Mouse (Mus musculus): ENCODE results near the gene Hcn1. TPM values are rescaled to one million over a fixed set of nuclear protein-coding genes. Genes with fewer than 3 reads are reported as not detected.

Hcn1 gene
- total and polyA plus RNA-seq, 3 experiments, result 0.59 to 1.3 (median 1.2) TPM

DNA sequence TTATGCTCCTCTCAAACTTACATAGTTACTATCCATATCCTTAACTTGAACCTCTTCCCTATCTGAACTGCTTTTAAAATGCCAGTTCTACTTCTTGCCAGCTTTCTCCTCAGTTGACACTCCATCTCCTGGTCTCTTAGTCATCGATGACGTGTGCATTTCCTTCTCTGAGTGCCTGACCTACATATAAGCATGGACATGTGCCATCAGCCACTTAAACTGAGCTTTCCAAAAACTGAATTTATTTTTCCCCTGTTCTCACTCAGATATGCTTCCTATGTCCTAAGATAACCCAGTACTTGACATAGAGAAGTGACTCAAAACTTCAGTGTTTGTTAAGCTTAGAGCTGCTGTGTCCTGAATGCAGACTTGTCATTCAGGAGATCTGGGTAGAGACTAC lies 295.9 kb downstream of the Hcn1 start:
- H3K79me2 ChIP-seq (replicated peaks; ENCODE audit: control insufficient read depth, insufficient read depth, low read length), result no peaks in the 10 kb centered on the region
- H3K4me1 ChIP-seq (ENCODE audit: control insufficient read depth, insufficient read depth, low read length), result no peaks in the 10 kb centered on the region
- WGBS, result 20% methylated on average over 2 of the region's 2 CpGs
- DNase-seq, result no peak
- no peaks in the 10 kb centered on the region for H3K27me3 ChIP-seq (ENCODE audit: control insufficient read depth, insufficient read depth, low read length)
- intact Hi-C loops (cut with DNase I), result no loop called here
- H3K4me3 ChIP-seq, result no peak overlapping the region
- H3K9ac ChIP-seq (ENCODE audit: low read depth, low read length), result no peak overlapping the region
- no peak overlapping the region for H3K27ac ChIP-seq
- TF ChIP-seq EP300 (IDR thresholded peaks at IDR 0.05; ENCODE audit: insufficient read depth, low read depth, low read length) (no peak), POLR2A (IDR thresholded peaks at IDR 0.05; ENCODE audit: insufficient read depth, low read depth, low read length) (no peak), CTCF (IDR thresholded peaks at IDR 0.05) (no peak)
- H3K36me3 ChIP-seq (ENCODE audit: control insufficient read depth, insufficient read depth, low read length), result no peaks in the 10 kb centered on the region

- Histone ChIP-seq H3K36me3 (ENCODE audit: control insufficient read depth, insufficient read depth, low read length) (no peaks in the 10 kb centered on the region), H3K79me2 (replicated peaks; ENCODE audit: control insufficient read depth, insufficient read depth, low read length) (no peaks in the 10 kb centered on the region), H3K27me3 (ENCODE audit: control insufficient read depth, insufficient read depth, low read length) (no peaks in the 10 kb centered on the region), H3K27ac (no peak overlapping the region), H3K4me1 (ENCODE audit: control insufficient read depth, insufficient read depth, low read length) (no peaks in the 10 kb centered on the region), H3K4me3 (no peak overlapping the region), H3K9ac (ENCODE audit: low read depth, low read length) (no peak overlapping the region)
- TF ChIP-seq EP300 (IDR thresholded peaks at IDR 0.05; ENCODE audit: insufficient read depth, low read depth, low read length) (no peak), CTCF (IDR thresholded peaks at IDR 0.05) (no peak), POLR2A (IDR thresholded peaks at IDR 0.05; ENCODE audit: insufficient read depth, low read depth, low read length) (no peak)
- no peak for DNase-seq
- intact Hi-C loops (cut with DNase I), result no loop called here
- 82% methylated on average over 3 of the region's 3 CpGs for WGBS
These were observed 305.7 kb downstream of the Hcn1 start for GRCm38 (mm10) chr13:117907801-117908200.

- intact Hi-C loops (cut with DNase I), result no loop called here
- Histone ChIP-seq H3K79me2 (replicated peaks; ENCODE audit: control insufficient read depth, insufficient read depth, low read length) (no peaks in the 10 kb centered on the region), H3K9ac (ENCODE audit: low read depth, low read length) (no peak overlapping the region), H3K4me1 (ENCODE audit: control insufficient read depth, insufficient read depth, low read length) (no peaks in the 10 kb centered on the region), H3K4me3 (no peak overlapping the region), H3K36me3 (ENCODE audit: control insufficient read depth, insufficient read depth, low read length) (no peaks in the 10 kb centered on the region), H3K27me3 (ENCODE audit: control insufficient read depth, insufficient read depth, low read length) (no peaks in the 10 kb centered on the region), H3K27ac (no peak overlapping the region)
- 79% methylated on average over 4 of the region's 4 CpGs for WGBS
- TF ChIP-seq POLR2A (IDR thresholded peaks at IDR 0.05; ENCODE audit: insufficient read depth, low read depth, low read length) (no peak), CTCF (IDR thresholded peaks at IDR 0.05) (no peak), EP300 (IDR thresholded peaks at IDR 0.05; ENCODE audit: insufficient read depth, low read depth, low read length) (no peak)
- DNase-seq, result no peak
These were observed 327.6 kb downstream of the Hcn1 start for GRCm38 (mm10) chr13:117929734-117930133.

- Histone ChIP-seq H3K4me1 (ENCODE audit: control insufficient read depth, insufficient read depth, low read length) (no peaks in the 10 kb centered on the region), H3K4me3 (no peak overlapping the region), H3K27ac (no peak overlapping the region), H3K36me3 (ENCODE audit: control insufficient read depth, insufficient read depth, low read length) (no peaks in the 10 kb centered on the region), H3K27me3 (ENCODE audit: control insufficient read depth, insufficient read depth, low read length) (no peaks in the 10 kb centered on the region), H3K9ac (ENCODE audit: low read depth, low read length) (no peak overlapping the region), H3K79me2 (replicated peaks; ENCODE audit: control insufficient read depth, insufficient read depth, low read length) (no peaks in the 10 kb centered on the region)
- no peak for DNase-seq
- WGBS, result 42% methylated on average over 2 of the region's 2 CpGs
- no peak for TF ChIP-seq CTCF (IDR thresholded peaks at IDR 0.05)
- no peak for TF ChIP-seq POLR2A (IDR thresholded peaks at IDR 0.05; ENCODE audit: insufficient read depth, low read depth, low read length)
- no peak for TF ChIP-seq EP300 (IDR thresholded peaks at IDR 0.05; ENCODE audit: insufficient read depth, low read depth, low read length)
- intact Hi-C loops (cut with DNase I), result no loop called here
These were observed 329.6 kb downstream of the Hcn1 start for GRCm38 (mm10) chr13:117931746-117932145.

DNA sequence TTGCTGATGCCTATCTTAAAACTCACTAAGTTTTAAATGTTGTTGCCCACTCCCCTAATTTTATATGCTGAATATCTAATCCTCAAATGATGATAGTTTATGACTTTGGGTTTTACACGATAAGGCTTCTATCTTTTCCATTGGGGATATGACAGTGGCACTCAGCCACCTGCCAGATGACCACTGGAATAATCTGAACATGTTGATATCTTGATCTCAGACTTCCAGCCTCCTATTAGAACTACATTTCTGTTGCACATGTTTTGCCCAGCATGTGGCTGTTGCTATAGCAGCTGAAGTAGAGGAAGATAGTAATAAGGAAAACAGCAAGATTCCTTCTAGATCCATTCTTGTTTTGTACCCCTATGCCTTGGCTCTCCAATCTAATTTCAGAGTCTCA lies 336.6 kb downstream of the Hcn1 start:
- Histone ChIP-seq H3K9ac (ENCODE audit: low read depth, low read length) (no peak overlapping the region), H3K27me3 (ENCODE audit: control insufficient read depth, insufficient read depth, low read length) (no peaks in the 10 kb centered on the region), H3K27ac (no peak overlapping the region), H3K4me3 (no peak overlapping the region), H3K4me1 (ENCODE audit: control insufficient read depth, insufficient read depth, low read length) (no peaks in the 10 kb centered on the region), H3K36me3 (ENCODE audit: control insufficient read depth, insufficient read depth, low read length) (no peaks in the 10 kb centered on the region), H3K79me2 (replicated peaks; ENCODE audit: control insufficient read depth, insufficient read depth, low read length) (no peaks in the 10 kb centered on the region)
- DNase-seq, result no peak
- intact Hi-C loops (cut with DNase I), result no loop called here
- TF ChIP-seq CTCF (IDR thresholded peaks at IDR 0.05) (no peak), EP300 (IDR thresholded peaks at IDR 0.05; ENCODE audit: insufficient read depth, low read depth, low read length) (no peak), POLR2A (IDR thresholded peaks at IDR 0.05; ENCODE audit: insufficient read depth, low read depth, low read length) (no peak)
- WGBS, result 67% methylated on average over 1 of the region's 1 CpGs

DNA sequence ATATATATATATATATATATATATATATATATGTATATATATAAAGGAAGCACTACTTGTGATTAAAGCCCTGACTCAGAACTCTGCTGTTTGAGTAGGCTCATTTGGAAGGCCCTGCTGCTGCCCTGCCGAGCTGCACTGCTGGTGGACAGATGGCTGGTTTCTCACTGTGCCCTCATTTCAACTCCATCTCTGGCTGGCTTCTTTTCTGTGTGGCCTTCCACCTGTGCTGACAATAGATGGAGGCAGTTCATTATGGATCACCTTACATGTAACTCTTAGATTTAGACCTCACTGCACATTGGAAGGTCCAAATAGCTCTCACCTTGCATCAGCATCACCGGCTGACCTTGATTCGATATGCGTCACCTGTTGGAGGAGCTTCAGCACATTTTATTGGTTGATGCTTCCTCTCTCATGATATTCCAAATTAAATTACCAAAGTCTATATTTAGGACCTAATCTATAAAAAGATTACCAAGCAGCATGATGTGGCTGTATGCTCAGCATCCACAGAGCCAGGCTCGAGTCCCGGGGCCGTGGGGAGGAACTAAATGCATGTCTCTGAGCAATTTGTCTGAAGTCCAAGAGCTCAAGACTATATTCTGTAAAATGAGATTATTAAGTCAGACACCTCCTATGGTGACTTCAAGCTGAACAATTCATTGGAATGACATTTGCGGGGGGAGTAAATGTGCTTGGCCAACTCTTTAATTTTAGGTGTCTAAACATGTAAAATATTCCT lies 338.6 kb downstream of the Hcn1 start:
- Histone ChIP-seq H3K4me1 (ENCODE audit: control insufficient read depth, insufficient read depth, low read length) (no peaks in the 10 kb centered on the region), H3K9ac (ENCODE audit: low read depth, low read length) (no peak overlapping the region), H3K36me3 (ENCODE audit: control insufficient read depth, insufficient read depth, low read length) (no peaks in the 10 kb centered on the region), H3K79me2 (replicated peaks; ENCODE audit: control insufficient read depth, insufficient read depth, low read length) (no peaks in the 10 kb centered on the region), H3K27ac (no peak overlapping the region), H3K4me3 (no peak overlapping the region), H3K27me3 (ENCODE audit: control insufficient read depth, insufficient read depth, low read length) (no peaks in the 10 kb centered on the region)
- intact Hi-C loops (cut with DNase I), result no loop called here
- WGBS, result 84% methylated on average over 8 of the region's 8 CpGs
- TF ChIP-seq EP300 (IDR thresholded peaks at IDR 0.05; ENCODE audit: insufficient read depth, low read depth, low read length) (no peak), POLR2A (IDR thresholded peaks at IDR 0.05; ENCODE audit: insufficient read depth, low read depth, low read length) (no peak), CTCF (IDR thresholded peaks at IDR 0.05) (no peak)
- DNase-seq, result no peak
